Mouse (Mus musculus): ENCODE data around the gene Rbfox3. TPM values are rescaled to one million over a fixed set of nuclear protein-coding genes. Genes with fewer than 3 reads are reported as not detected.

Rbfox3 gene
- polyA plus RNA-seq, 1 experiment, result 0.51 TPM

DNA sequence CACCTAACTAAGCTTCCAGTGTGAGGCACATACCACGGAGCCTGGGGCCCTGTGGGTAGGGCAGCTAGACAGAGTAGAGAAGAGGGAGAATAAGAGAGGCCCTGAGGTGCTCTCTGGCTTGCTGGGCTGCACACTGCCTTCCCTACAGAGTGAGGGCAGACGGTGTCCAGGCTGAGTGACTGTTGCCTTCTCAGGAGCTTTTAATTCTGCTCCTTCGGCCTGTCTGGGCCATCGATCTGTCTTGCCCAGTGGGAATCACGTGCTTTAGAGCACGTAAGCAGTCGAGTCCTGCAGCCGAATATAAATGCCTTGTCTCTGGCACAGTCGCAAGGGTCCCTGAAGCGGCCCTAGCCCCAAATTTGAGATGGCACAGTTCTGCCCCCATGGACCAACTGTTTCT lies 641 bp downstream of the Rbfox3 start:
- peaks cover 18% of the 10 kb centered on the region for H3K27me3 ChIP-seq (ENCODE audit: control insufficient read depth, insufficient read depth, low read length)
- 82% methylated on average over 10 of the region's 10 CpGs for WGBS

DNA sequence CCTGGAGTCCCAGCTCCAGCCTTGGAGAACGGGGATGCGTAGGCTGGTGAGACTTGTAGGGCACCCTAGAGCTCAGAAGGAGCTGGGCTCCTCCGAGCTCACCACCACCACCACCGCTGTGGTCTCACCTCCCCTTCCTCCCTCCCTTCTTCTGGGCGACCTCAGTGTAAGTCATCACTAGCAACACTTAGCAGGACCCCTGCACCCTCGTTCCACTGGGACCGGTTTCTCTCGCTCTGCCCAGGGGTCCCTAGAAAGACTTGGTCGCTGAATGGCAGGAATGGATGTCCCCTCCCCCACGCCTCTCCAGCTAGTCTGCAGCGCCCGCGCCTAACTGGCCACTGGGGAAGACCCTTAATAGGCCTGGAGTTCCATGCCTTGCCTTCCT lies 1.6 kb downstream of the Rbfox3 start:
- Histone ChIP-seq H3K36me3 (ENCODE audit: control insufficient read depth, insufficient read depth, low read length) (no peaks in the 10 kb centered on the region), H3K27me3 (ENCODE audit: control insufficient read depth, insufficient read depth, low read length) (peaks cover 18% of the 10 kb centered on the region), H3K4me1 (ENCODE audit: control insufficient read depth, insufficient read depth, insufficient read length) (no peaks in the 10 kb centered on the region; the same call in 1 of the 2 replicates), H3K4me3 (ENCODE audit: extremely low read depth, insufficient read depth, insufficient read length) (no peak overlapping the region), H3K27ac (ENCODE audit: insufficient read depth, low read length) (no peak overlapping the region)
- WGBS, result 10% methylated on average over 13 of the region's 13 CpGs
- DNase-seq (ENCODE audit: low read depth in 1 of 2, low spot score in 2 of 2), result no peak
- TF ChIP-seq CTCF (IDR thresholded peaks at IDR 0.05; ENCODE audit: extremely low read depth, insufficient read depth, insufficient read length, insufficient replicate concordance), result no peak
- no peak for TF ChIP-seq POLR2A (IDR thresholded peaks at IDR 0.05; ENCODE audit: low read depth, low read length)

More for the DNA sequence above, 641 bp downstream of the Rbfox3 start:
- no peak for TF ChIP-seq POLR2A (IDR thresholded peaks at IDR 0.05; ENCODE audit: low read depth, low read length)
- no peak for TF ChIP-seq CTCF (IDR thresholded peaks at IDR 0.05; ENCODE audit: extremely low read depth, insufficient read depth, insufficient read length, insufficient replicate concordance)
- Histone ChIP-seq H3K27ac (ENCODE audit: insufficient read depth, low read length) (no peak overlapping the region), H3K36me3 (ENCODE audit: control insufficient read depth, insufficient read depth, low read length) (no peaks in the 10 kb centered on the region), H3K4me1 (ENCODE audit: control insufficient read depth, insufficient read depth, insufficient read length) (no peaks in the 10 kb centered on the region; the same call in 1 of the 2 replicates), H3K4me3 (ENCODE audit: extremely low read depth, insufficient read depth, insufficient read length) (no peak overlapping the region)
- no peak for DNase-seq (ENCODE audit: low read depth in 1 of 2, low spot score in 2 of 2)

DNA sequence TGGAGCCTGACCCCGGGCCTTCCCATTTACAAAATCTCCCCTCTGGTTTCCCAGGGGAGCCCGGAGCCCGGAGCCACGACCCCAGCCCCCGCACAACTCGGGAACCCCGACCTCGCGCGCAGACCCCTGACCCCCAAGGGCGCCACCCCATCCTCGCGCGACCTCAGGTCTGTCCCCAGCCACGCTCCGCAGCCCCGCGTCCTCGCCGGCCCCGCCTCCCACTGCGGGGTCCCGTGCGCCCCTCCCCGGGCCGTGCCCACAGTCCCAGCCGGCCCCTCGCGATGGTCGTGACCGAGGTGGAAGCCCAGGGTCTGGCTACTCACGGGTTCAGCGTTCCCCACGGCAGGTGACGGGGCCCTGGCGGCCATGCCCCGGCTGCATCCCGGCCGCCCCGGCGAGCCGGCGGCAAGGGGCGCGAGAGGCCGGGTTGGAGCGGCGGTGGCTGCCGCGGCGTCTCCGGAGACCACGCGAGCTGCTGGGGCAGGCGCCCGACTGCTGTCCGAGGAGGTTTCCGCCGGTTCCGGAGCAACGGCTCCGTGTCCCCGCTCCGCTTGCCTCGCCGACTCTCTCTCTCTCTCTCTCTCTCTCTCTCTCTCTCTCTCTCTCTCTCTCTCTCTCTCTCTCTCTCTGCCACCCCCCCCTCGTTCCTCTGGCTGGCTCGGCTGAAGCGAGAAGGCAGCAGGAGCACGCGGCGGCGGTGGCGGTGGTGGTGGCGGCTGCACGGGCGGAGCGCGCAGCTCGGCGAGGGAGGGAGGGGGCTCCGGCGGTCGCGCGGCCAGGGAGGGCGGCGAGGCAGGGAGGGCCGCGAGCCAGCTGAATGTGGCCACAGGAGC lies 2.2 kb downstream of the Rbfox3 start:
- DNase-seq (ENCODE audit: low read depth in 1 of 2, low spot score in 2 of 2), result no peak
- no peaks in the 10 kb centered on the region; the same call in 1 of the 2 replicates for H3K4me1 ChIP-seq (ENCODE audit: control insufficient read depth, insufficient read depth, insufficient read length)
- no peaks in the 10 kb centered on the region for H3K36me3 ChIP-seq (ENCODE audit: control insufficient read depth, insufficient read depth, low read length)
- peaks cover 18% of the 10 kb centered on the region for H3K27me3 ChIP-seq (ENCODE audit: control insufficient read depth, insufficient read depth, low read length)
- no peak overlapping the region for H3K27ac ChIP-seq (ENCODE audit: insufficient read depth, low read length)
- H3K4me3 ChIP-seq (ENCODE audit: extremely low read depth, insufficient read depth, insufficient read length), result no peak overlapping the region
- TF ChIP-seq CTCF (IDR thresholded peaks at IDR 0.05; ENCODE audit: extremely low read depth, insufficient read depth, insufficient read length, insufficient replicate concordance) (no peak), POLR2A (IDR thresholded peaks at IDR 0.05; ENCODE audit: low read depth, low read length) (no peak)
- 4% methylated on average over 63 of the region's 90 CpGs for WGBS

DNA sequence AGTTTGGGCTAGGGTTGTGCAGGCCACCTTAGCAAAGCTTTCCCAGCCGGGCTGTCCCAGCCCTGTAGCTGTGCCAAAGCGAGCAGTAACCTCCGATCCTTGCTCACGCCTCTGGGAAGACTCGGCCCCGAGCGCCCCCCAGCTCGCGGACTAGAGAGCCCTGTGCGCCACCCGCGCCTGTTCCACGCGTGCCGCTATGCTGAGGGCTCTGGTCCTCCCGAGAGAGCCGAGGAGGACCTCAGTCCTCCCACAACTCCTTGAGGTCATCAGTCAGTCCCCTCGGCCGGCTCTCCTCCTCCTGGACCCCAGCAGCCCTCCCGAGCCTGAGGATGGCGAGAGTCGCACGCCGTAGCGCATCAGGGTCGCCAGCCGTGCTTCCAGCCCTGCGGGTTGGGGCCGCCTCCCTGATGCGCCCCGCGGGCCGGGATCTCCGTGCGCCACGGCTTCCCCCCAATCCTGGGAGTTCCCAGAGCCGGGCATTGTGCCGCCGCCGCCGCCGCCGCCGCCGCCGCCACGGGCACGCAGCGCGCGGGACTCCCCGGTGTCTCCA lies 2.9 kb downstream of the Rbfox3 start:
- Histone ChIP-seq H3K4me1 (ENCODE audit: control insufficient read depth, insufficient read depth, insufficient read length) (no peaks in the 10 kb centered on the region; the same call in 1 of the 2 replicates), H3K27ac (ENCODE audit: insufficient read depth, low read length) (no peak overlapping the region), H3K27me3 (ENCODE audit: control insufficient read depth, insufficient read depth, low read length) (peaks cover 18% of the 10 kb centered on the region), H3K4me3 (ENCODE audit: extremely low read depth, insufficient read depth, insufficient read length) (no peak overlapping the region), H3K36me3 (ENCODE audit: control insufficient read depth, insufficient read depth, low read length) (no peaks in the 10 kb centered on the region)
- no peak for DNase-seq (ENCODE audit: low read depth in 1 of 2, low spot score in 2 of 2)
- TF ChIP-seq CTCF (IDR thresholded peaks at IDR 0.05; ENCODE audit: extremely low read depth, insufficient read depth, insufficient read length, insufficient replicate concordance) (no peak), POLR2A (IDR thresholded peaks at IDR 0.05; ENCODE audit: low read depth, low read length) (no peak)
- WGBS, result 10% methylated on average over 52 of the region's 52 CpGs

DNA sequence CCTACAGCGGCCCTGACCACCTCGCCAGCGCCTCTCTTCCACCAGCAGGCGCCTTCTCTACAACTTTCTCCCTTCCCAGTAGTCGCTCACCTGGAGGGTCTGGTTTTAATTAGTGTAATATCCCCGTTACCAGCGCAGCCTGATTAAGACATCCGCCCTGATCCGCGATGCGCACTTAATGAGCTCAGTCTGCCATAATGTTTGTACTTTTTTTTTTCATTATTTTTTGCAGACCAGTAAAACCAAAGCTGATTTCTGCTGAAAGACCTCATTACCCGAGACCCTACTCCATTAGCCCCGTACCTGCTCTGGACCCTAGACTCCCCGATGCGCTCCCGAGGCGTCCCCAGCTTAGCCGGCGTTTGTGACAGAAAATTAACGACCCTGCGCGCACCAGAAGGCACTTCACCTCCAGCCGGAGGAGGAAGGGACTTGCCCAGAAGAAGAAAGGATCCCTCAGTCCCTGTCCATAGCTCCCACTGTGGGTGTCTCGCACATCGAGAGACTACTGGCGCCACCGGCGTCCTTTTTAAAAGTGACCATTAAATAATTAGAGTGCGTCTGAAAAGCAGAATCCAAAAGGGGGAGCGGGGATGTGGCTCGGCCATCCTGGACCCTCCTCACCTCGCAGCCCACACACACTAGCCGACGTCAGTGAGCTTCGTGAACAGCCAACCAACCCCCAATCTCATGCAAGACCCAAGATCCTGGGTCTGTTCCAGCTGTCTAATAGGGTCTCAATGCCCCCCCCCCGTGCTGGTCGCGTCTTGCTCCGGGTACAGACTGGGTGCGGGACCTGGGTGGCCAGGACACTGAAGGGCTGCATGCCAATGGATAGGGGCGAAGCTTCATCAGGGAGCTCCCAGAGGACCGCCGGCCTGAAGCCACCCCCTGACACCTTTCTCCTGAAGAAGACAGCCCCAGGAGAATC lies 3.7 kb downstream of the Rbfox3 start:
- DNase-seq (ENCODE audit: low read depth in 1 of 2, low spot score in 2 of 2), result no peak
- no peaks in the 10 kb centered on the region for H3K36me3 ChIP-seq (ENCODE audit: control insufficient read depth, insufficient read depth, low read length)
- no peak overlapping the region for H3K4me3 ChIP-seq (ENCODE audit: extremely low read depth, insufficient read depth, insufficient read length)
- 10% methylated on average over 43 of the region's 43 CpGs for WGBS
- TF ChIP-seq POLR2A (IDR thresholded peaks at IDR 0.05; ENCODE audit: low read depth, low read length), result no peak
- TF ChIP-seq CTCF (IDR thresholded peaks at IDR 0.05; ENCODE audit: extremely low read depth, insufficient read depth, insufficient read length, insufficient replicate concordance), result no peak
- H3K27ac ChIP-seq (ENCODE audit: insufficient read depth, low read length), result no peak overlapping the region
- H3K4me1 ChIP-seq (ENCODE audit: control insufficient read depth, insufficient read depth, insufficient read length), result no peaks in the 10 kb centered on the region; the same call in 1 of the 2 replicates
- H3K27me3 ChIP-seq (ENCODE audit: control insufficient read depth, insufficient read depth, low read length), result peaks cover 18% of the 10 kb centered on the region

DNA sequence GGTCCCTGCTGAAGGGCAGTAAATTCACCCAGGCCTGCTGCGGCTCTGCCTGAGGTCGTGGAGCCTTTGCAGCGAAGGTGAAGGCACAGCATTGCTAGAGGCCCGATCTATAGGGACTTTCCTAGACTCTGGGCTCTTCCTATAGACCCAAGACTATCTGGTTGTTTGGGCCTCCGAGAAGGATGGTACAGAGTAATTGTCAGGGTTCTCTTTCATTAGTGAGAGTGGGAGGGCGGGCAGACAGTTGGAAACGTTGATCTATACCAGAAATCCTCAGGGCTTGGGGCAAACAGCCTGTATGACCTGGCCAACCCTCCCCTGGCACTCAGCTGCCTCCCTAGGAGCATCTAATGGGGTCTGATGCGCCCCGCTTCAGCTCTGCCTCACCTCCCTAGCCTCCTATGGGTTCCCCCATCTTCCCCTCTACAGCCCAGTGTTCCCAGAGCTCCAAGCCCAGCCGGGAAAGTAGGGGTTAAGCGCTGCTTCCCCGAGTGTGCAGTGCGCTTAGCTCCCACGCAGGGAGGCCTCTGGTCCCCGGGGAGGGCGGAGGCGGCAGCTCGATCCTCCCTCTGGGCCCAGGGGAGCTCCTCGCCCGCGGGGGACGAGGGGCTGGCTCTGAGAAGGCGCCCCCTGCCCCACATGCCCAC lies 4.5 kb downstream of the Rbfox3 start:
- WGBS, result 7% methylated on average over 23 of the region's 23 CpGs
- TF ChIP-seq POLR2A (IDR thresholded peaks at IDR 0.05; ENCODE audit: low read depth, low read length) (no peak), CTCF (IDR thresholded peaks at IDR 0.05; ENCODE audit: extremely low read depth, insufficient read depth, insufficient read length, insufficient replicate concordance) (no peak)

More for the DNA sequence above, 4.5 kb downstream of the Rbfox3 start:
- Histone ChIP-seq H3K4me1 (ENCODE audit: control insufficient read depth, insufficient read depth, insufficient read length) (no peaks in the 10 kb centered on the region; the same call in 1 of the 2 replicates), H3K4me3 (ENCODE audit: extremely low read depth, insufficient read depth, insufficient read length) (no peak overlapping the region), H3K27ac (ENCODE audit: insufficient read depth, low read length) (no peak overlapping the region), H3K36me3 (ENCODE audit: control insufficient read depth, insufficient read depth, low read length) (no peaks in the 10 kb centered on the region), H3K27me3 (ENCODE audit: control insufficient read depth, insufficient read depth, low read length) (peaks cover 20% of the 10 kb centered on the region)
- DNase-seq (ENCODE audit: low read depth in 1 of 2, low spot score in 2 of 2), result no peak
